Mouse (Mus musculus): Measurements from ENCODE around the gene Bcas3. TPM values are rescaled to one million over a fixed set of nuclear protein-coding genes. Genes with fewer than 3 reads are reported as not detected.

Bcas3 gene
- polyA plus RNA-seq, 1 experiment from 2014 or later = 26.0 TPM

- Histone ChIP-seq H3K9ac (replicated peaks; ENCODE audit: low read depth) (no peak overlapping the region), H3K27ac (ENCODE audit: low read length) (no peak overlapping the region), H3K4me2 (replicated peaks; ENCODE audit: low read depth, low read length) (no peak overlapping the region), H3K4me1 (ENCODE audit: insufficient read depth, low read depth, low read length) (peaks cover 5% of the 10 kb centered on the region; the same call in 1 of the 2 replicates), H3K9me3 (ENCODE audit: low read length) (no peaks in the 10 kb centered on the region), H3K36me3 (ENCODE audit: insufficient read depth, low read length) (no peaks in the 10 kb centered on the region), H3K4me3 (ENCODE audit: low read depth, low read length) (no peak overlapping the region), H3K27me3 (replicated peaks; ENCODE audit: insufficient read depth, low read length) (no peaks in the 10 kb centered on the region)
- no peak for DNase-seq (ENCODE audit: low spot score)
- TF ChIP-seq EP300 (IDR thresholded peaks at IDR 0.05) (no peak), CTCF (IDR thresholded peaks at IDR 0.05) (no peak)
- ATAC-seq = no peak
- 90% methylated on average over 5 of the region's 5 CpGs for WGBS
Observed at GRCm38 (mm10) chr11:85811676-85812075, 458.7 kb downstream of the Bcas3 start.

GRCm38 (mm10) chr11:85812201-85812966 lies 459.4 kb downstream of the Bcas3 start:
- peak; percentile 47 for ATAC-seq
- H3K4me2 ChIP-seq (replicated peaks; ENCODE audit: low read depth, low read length) = no peak overlapping the region
- TF ChIP-seq EP300 (IDR thresholded peaks at IDR 0.05) = no peak
- H3K4me3 ChIP-seq (ENCODE audit: low read depth, low read length) = no peak overlapping the region
- H3K36me3 ChIP-seq (ENCODE audit: insufficient read depth, low read length) = no peaks in the 10 kb centered on the region
- H3K9ac ChIP-seq (replicated peaks; ENCODE audit: low read depth) = no peak overlapping the region
- peak; percentile 53 for DNase-seq (ENCODE audit: low spot score)
- 72% methylated on average over 12 of the region's 12 CpGs for WGBS
- H3K4me1 ChIP-seq (ENCODE audit: insufficient read depth, low read depth, low read length) = peaks cover 5% of the 10 kb centered on the region; the same call in 1 of the 2 replicates
- H3K27ac ChIP-seq (ENCODE audit: low read length) = no peak overlapping the region
- no peaks in the 10 kb centered on the region for H3K9me3 ChIP-seq (ENCODE audit: low read length)
- H3K27me3 ChIP-seq (replicated peaks; ENCODE audit: insufficient read depth, low read length) = no peaks in the 10 kb centered on the region

- no peak overlapping the region for H3K4me3 ChIP-seq (ENCODE audit: low read depth, low read length)
- no peak for ATAC-seq
- H3K4me2 ChIP-seq (replicated peaks; ENCODE audit: low read depth, low read length) = no peak overlapping the region
- H3K9ac ChIP-seq (replicated peaks; ENCODE audit: low read depth) = no peak overlapping the region
- no peaks in the 10 kb centered on the region for H3K27me3 ChIP-seq (replicated peaks; ENCODE audit: insufficient read depth, low read length)
- WGBS = 47% methylated on average over 4 of the region's 4 CpGs
- no peak for DNase-seq (ENCODE audit: low spot score)
- no peaks in the 10 kb centered on the region for H3K9me3 ChIP-seq (ENCODE audit: low read length)
- H3K27ac ChIP-seq (ENCODE audit: low read length) = no peak overlapping the region
- H3K4me1 ChIP-seq (ENCODE audit: insufficient read depth, low read depth, low read length) = peaks cover 5% of the 10 kb centered on the region; the same call in 1 of the 2 replicates
- no peaks in the 10 kb centered on the region for H3K36me3 ChIP-seq (ENCODE audit: insufficient read depth, low read length)
- TF ChIP-seq EP300 (IDR thresholded peaks at IDR 0.05) (no peak), CTCF (IDR thresholded peaks at IDR 0.05) (no peak)
Observed at GRCm38 (mm10) chr11:85814678-85815077, 461.7 kb downstream of the Bcas3 start.

- Histone ChIP-seq H3K9me3 (ENCODE audit: low read length) (no peaks in the 10 kb centered on the region), H3K27ac (ENCODE audit: low read length) (no peak overlapping the region), H3K27me3 (replicated peaks; ENCODE audit: insufficient read depth, low read length) (no peaks in the 10 kb centered on the region), H3K4me3 (ENCODE audit: low read depth, low read length) (no peak overlapping the region), H3K4me1 (ENCODE audit: insufficient read depth, low read depth, low read length) (no peaks in the 10 kb centered on the region), H3K36me3 (ENCODE audit: insufficient read depth, low read length) (no peaks in the 10 kb centered on the region), H3K4me2 (replicated peaks; ENCODE audit: low read depth, low read length) (no peak overlapping the region), H3K9ac (replicated peaks; ENCODE audit: low read depth) (no peak overlapping the region)
- ATAC-seq (no peak), DNase-seq (ENCODE audit: low spot score) (no peak)
- 85% methylated on average over 5 of the region's 5 CpGs for WGBS
- no peak for TF ChIP-seq EP300 (IDR thresholded peaks at IDR 0.05)
- TF ChIP-seq CTCF (IDR thresholded peaks at IDR 0.05) = no peak
Observed at GRCm38 (mm10) chr11:85816471-85816870, 463.5 kb downstream of the Bcas3 start.

GRCm38 (mm10) chr11:85818401-85818800 lies 465.4 kb downstream of the Bcas3 start:
- no peaks in the 10 kb centered on the region for H3K27me3 ChIP-seq (replicated peaks; ENCODE audit: insufficient read depth, low read length)
- no peak overlapping the region for H3K9ac ChIP-seq (replicated peaks; ENCODE audit: low read depth)
- 44% methylated on average over 3 of the region's 3 CpGs for WGBS
- no peak overlapping the region for H3K4me2 ChIP-seq (replicated peaks; ENCODE audit: low read depth, low read length)
- no peaks in the 10 kb centered on the region for H3K36me3 ChIP-seq (ENCODE audit: insufficient read depth, low read length)
- DNase-seq (ENCODE audit: low spot score) (no peak), ATAC-seq (no peak)
- TF ChIP-seq CTCF (IDR thresholded peaks at IDR 0.05) (no peak), EP300 (IDR thresholded peaks at IDR 0.05) (no peak)
- no peaks in the 10 kb centered on the region for H3K4me1 ChIP-seq (ENCODE audit: insufficient read depth, low read depth, low read length)
- H3K27ac ChIP-seq (ENCODE audit: low read length) = no peak overlapping the region
- H3K4me3 ChIP-seq (ENCODE audit: low read depth, low read length) = no peak overlapping the region
- H3K9me3 ChIP-seq (ENCODE audit: low read length) = no peaks in the 10 kb centered on the region

- Histone ChIP-seq H3K36me3 (ENCODE audit: insufficient read depth, low read length) (no peaks in the 10 kb centered on the region), H3K4me3 (ENCODE audit: low read depth, low read length) (no peak overlapping the region), H3K27me3 (replicated peaks; ENCODE audit: insufficient read depth, low read length) (no peaks in the 10 kb centered on the region), H3K4me1 (ENCODE audit: insufficient read depth, low read depth, low read length) (no peaks in the 10 kb centered on the region), H3K27ac (ENCODE audit: low read length) (no peak overlapping the region), H3K4me2 (replicated peaks; ENCODE audit: low read depth, low read length) (no peak overlapping the region), H3K9me3 (ENCODE audit: low read length) (no peaks in the 10 kb centered on the region), H3K9ac (replicated peaks; ENCODE audit: low read depth) (no peak overlapping the region)
- no peak for DNase-seq (ENCODE audit: low spot score)
- whole genome bisulfite sequencing = 85% methylated on average over 3 of the region's 3 CpGs
- peak; percentile 11; the same call in 1 of the 2 replicates for ATAC-seq
- TF ChIP-seq CTCF (IDR thresholded peaks at IDR 0.05) (peak; percentile 15; the same call in 1 of the 2 replicates), EP300 (IDR thresholded peaks at IDR 0.05) (no peak)
Observed at GRCm38 (mm10) chr11:85820959-85821358, 468.0 kb downstream of the Bcas3 start.
